Mouse (Mus musculus) embryo, embryonic 10.5 days (tissue): ENCODE results near the gene Nono.

ENCODE experiments used
- DNase-seq: peaks from one replicate; pipeline ENCODE4 v3.0.0-alpha.2; 2015; ENCODE audit warnings: low spot score

Gene Nono

GRCm38 (mm10) chrX:101486487-101487152, 57.5 kb downstream of the Nono start:
- DNase-seq = peak; percentile 61
